Mouse (Mus musculus) limb, embryonic 15.5 days (tissue): ENCODE results near the gene Ankrd65. TPM values are rescaled to one million over a fixed set of nuclear protein-coding genes. Genes with fewer than 3 reads are reported as not detected.

Experiments used
- ATAC-seq: fragments of 200-750 bp; cut with Nextera tagmentation; 2 replicates; pipeline ENCODE4 v1.8.0; 2017; ENCODE audit warnings: low read depth, moderate TSS enrichment; ENCODE audit not compliant: insufficient number of reproducible peaks, low FRiP score, low TSS enrichment
- H3K27ac ChIP-seq: fragments of 300-500 bp; sonication (generic); 2 replicates; pipeline ENCODE4 v1.5.1; 2015; ENCODE audit warnings: moderate library complexity, mild to moderate bottlenecking, inconsistent platforms
- H3K27me3 ChIP-seq: fragments of 300-500 bp; sonication (generic); 2 replicates; pipeline ENCODE4 v1.6.1; 2015; ENCODE audit warnings: inconsistent platforms
- H3K36me3 ChIP-seq: fragments of 300-500 bp; sonication (generic); 2 replicates; pipeline ENCODE4 v1.6.1; 2015; ENCODE audit warnings: inconsistent platforms
- H3K4me1 ChIP-seq: fragments of 300-500 bp; sonication (generic); 2 replicates; pipeline ENCODE4 v1.6.1; 2015; ENCODE audit warnings: inconsistent platforms
- H3K4me2 ChIP-seq: fragments of 300-500 bp; sonication (generic); 2 replicates; pipeline ENCODE4 v1.6.1; 2015; ENCODE audit warnings: mild to moderate bottlenecking, inconsistent platforms
- H3K4me3 ChIP-seq: fragments of 300-500 bp; sonication (generic); 2 replicates; pipeline ENCODE4 v1.5.1; 2015; ENCODE audit warnings: mild to moderate bottlenecking, inconsistent platforms
- H3K9ac ChIP-seq: fragments of 300-500 bp; sonication (generic); 2 replicates; pipeline ENCODE4 v1.6.1; 2015; ENCODE audit warnings: inconsistent platforms
- H3K9me3 ChIP-seq: fragments of 300-500 bp; sonication (generic); 2 replicates; pipeline ENCODE4 v1.6.1; 2016; ENCODE audit warnings: inconsistent platforms
- WGBS: fragments of 180-500 bp; shearing (Covaris S2); methylation state at CpG from one replicate; pipeline ENCODE4 v1.1.7; 2015; 5-methylcytosine and 5-hydroxymethylcytosine counted together
- polyA plus RNA-seq: library from polyadenylated mRNA; unstranded; fragments of >200 nt; fragmentation: Nextera tagmentation; extraction: Ambion mirVana; gene quantifications from 2 replicates; pipeline ENCODE4 v1.2.1, GENCODE M21; 2015

Gene Ankrd65
- polyA plus RNA-seq, 1 experiment from 2014 or later: not detected

DNA sequence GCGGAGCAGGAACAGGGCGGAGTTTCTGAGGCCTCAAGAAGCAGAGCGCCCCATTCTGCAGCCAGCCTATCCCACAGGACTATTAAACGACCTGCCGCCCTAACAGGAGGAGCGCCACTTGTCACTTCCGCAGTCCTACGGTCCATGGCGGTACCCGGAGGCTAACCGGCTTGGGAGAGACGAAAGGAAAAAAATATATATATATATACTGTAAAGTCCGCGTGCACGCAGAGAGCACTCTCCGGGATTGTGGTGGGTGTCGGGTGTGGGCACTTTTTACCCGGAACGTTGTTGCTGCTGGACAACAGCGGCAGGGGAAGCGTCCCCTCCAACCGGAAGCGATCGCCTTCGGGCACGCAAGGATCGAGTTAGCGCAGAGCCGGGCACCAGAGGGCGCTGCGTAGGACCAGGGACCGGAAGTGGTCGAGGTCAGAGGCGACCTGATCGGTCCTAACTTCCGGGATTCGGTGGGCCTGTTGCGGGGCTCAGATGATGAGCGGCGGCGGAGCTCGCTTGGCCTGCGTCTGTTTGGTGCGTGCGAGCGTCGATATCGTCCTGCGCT lies 41.0 kb downstream of the Ankrd65 start, which contains the start of gene Aurkaip1:
Aurkaip1 (plus strand) TSS at position 68 of the 562 bp plus-strand sequence.
- Histone ChIP-seq H3K4me1 (peaks cover 31% of the 10 kb centered on the region), H3K4me2 (peak within 1 kb of the TSS; percentile 86), H3K9ac (peak within 1 kb of the TSS; percentile 78), H3K27me3 (no peaks in the 10 kb centered on the region), H3K27ac (peak within 1 kb of the TSS; percentile 93), H3K4me3 (peak within 1 kb of the TSS; percentile 78), H3K9me3 (no peaks in the 10 kb centered on the region), H3K36me3 (peaks cover 22% of the 10 kb centered on the region)
- peak; percentile 89 for ATAC-seq
- WGBS: under 1% methylated on average over 49 of the region's 49 CpGs

GRCm38 (mm10) chr4:155831831-155832230 lies 41.6 kb downstream of the Ankrd65 start:
- Histone ChIP-seq H3K9ac (peak overlapping the region; percentile 78), H3K27ac (peak overlapping the region; percentile 93), H3K4me3 (peak overlapping the region; percentile 78), H3K4me2 (peak overlapping the region; percentile 86), H3K27me3 (no peaks in the 10 kb centered on the region), H3K4me1 (peaks cover 31% of the 10 kb centered on the region), H3K36me3 (peaks cover 22% of the 10 kb centered on the region; the same call in 1 of the 2 replicates), H3K9me3 (no peaks in the 10 kb centered on the region)
- no peak for ATAC-seq
- under 1% methylated on average over 25 of the region's 25 CpGs for WGBS

DNA sequence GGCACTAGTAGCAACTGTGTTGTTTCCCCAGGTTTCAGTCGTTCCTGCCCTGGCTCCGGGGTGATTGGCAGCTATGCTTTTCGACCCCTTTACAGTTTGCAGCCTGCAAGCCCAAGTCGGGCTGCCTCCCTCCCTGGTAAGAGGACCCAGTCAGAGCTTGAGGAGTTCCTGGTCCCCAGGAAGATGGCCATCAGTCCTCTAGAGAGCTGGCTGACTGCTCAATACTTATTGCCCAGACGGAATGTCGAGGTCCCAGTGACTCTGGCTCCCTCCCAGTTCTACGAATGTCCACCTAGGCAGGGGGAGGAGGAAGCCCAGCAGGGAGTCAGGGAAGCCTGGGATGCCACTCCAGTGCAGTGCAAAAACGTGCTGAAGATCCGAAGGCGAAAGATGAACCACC lies 42.1 kb downstream of the Ankrd65 start:
- Histone ChIP-seq H3K36me3 (peaks cover 17% of the 10 kb centered on the region; the same call in 1 of the 2 replicates), H3K9ac (peak overlapping the region; percentile 78), H3K27ac (peak overlapping the region; percentile 93; the same call in 1 of the 2 replicates), H3K9me3 (no peaks in the 10 kb centered on the region), H3K4me1 (peaks cover 31% of the 10 kb centered on the region), H3K4me2 (peak overlapping the region; percentile 86), H3K27me3 (no peaks in the 10 kb centered on the region), H3K4me3 (peak overlapping the region; percentile 78)
- no peak for ATAC-seq
- 55% methylated on average over 10 of the region's 10 CpGs for WGBS

DNA sequence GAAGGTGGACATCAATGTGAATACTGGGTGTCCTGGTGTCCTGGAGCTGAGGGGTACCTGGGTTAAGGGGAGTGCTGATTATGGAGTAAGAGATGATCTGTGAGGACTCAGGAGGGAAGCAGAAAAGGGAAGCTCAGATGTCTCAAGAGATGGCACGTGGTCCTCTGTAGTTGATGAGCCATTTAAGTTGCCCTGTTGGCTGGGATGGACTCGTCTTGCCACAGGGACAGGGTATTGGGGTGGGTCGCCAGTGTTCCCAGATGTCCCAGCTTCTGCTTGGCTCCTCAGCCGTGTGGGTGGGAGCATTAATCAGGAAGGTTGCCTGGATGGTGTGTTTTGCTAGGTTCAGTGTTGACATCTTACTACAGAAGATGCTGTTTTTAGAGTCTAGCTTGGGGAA lies 43.0 kb downstream of the Ankrd65 start:
- H3K4me1 ChIP-seq: peaks cover 40% of the 10 kb centered on the region
- H3K9ac ChIP-seq: no peak overlapping the region
- 85% methylated on average over 4 of the region's 4 CpGs for WGBS
- no peak for ATAC-seq
- no peak overlapping the region for H3K4me3 ChIP-seq
- H3K9me3 ChIP-seq: no peaks in the 10 kb centered on the region
- H3K36me3 ChIP-seq: peaks cover 9% of the 10 kb centered on the region; the same call in 1 of the 2 replicates
- no peak overlapping the region for H3K27ac ChIP-seq
- H3K4me2 ChIP-seq: no peak overlapping the region
- no peaks in the 10 kb centered on the region for H3K27me3 ChIP-seq

GRCm38 (mm10) chr4:155833836-155834235 lies 43.6 kb downstream of the Ankrd65 start:
- Histone ChIP-seq H3K9me3 (no peaks in the 10 kb centered on the region), H3K27me3 (no peaks in the 10 kb centered on the region), H3K9ac (no peak overlapping the region), H3K4me2 (peak overlapping the region; percentile 7; the same call in 1 of the 2 replicates), H3K4me1 (peaks cover 44% of the 10 kb centered on the region), H3K4me3 (peak overlapping the region; percentile 3; the same call in 1 of the 2 replicates), H3K36me3 (peaks cover 6% of the 10 kb centered on the region; the same call in 1 of the 2 replicates), H3K27ac (peak overlapping the region; percentile 85)
- peak; percentile 41; the same call in 1 of the 2 replicates for ATAC-seq
- 18% methylated on average over 2 of the region's 2 CpGs for WGBS

DNA sequence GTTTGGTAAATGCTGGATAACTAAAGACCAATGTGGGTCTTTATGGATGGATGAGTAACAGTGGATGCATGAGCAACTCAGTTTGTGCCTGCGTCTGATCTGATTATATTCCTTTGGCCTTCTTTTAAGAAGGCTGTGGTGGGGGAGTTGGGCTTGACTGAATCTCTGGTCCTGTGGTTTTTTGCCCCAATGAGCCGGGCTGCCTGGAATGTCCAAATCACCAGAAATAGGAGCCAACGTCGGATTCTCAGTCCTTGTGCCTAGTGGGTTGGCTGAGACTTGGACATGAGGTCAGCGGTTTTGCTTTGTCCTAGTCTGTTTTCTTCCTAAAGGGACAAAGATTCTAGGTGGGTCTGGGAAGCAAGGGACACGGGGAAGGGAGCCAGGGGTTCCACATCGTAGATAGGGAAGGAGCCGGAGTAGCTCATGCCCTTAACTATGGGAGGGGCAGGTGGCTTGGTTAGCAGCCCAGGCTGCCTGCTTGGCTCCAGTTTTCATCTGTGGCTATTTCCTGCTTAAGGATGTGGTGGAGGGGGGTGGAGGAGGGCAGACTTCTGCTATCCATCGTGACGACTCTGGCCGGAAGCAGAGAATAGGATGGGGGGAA lies 47.3 kb downstream of the Ankrd65 start:
- Histone ChIP-seq H3K4me3 (no peak overlapping the region), H3K9ac (no peak overlapping the region), H3K4me1 (peaks cover 64% of the 10 kb centered on the region), H3K27ac (peak overlapping the region; percentile 86), H3K9me3 (no peaks in the 10 kb centered on the region), H3K4me2 (no peak overlapping the region), H3K27me3 (no peaks in the 10 kb centered on the region), H3K36me3 (peaks cover 14% of the 10 kb centered on the region)
- no peak for ATAC-seq
- WGBS: 55% methylated on average over 11 of the region's 11 CpGs

DNA sequence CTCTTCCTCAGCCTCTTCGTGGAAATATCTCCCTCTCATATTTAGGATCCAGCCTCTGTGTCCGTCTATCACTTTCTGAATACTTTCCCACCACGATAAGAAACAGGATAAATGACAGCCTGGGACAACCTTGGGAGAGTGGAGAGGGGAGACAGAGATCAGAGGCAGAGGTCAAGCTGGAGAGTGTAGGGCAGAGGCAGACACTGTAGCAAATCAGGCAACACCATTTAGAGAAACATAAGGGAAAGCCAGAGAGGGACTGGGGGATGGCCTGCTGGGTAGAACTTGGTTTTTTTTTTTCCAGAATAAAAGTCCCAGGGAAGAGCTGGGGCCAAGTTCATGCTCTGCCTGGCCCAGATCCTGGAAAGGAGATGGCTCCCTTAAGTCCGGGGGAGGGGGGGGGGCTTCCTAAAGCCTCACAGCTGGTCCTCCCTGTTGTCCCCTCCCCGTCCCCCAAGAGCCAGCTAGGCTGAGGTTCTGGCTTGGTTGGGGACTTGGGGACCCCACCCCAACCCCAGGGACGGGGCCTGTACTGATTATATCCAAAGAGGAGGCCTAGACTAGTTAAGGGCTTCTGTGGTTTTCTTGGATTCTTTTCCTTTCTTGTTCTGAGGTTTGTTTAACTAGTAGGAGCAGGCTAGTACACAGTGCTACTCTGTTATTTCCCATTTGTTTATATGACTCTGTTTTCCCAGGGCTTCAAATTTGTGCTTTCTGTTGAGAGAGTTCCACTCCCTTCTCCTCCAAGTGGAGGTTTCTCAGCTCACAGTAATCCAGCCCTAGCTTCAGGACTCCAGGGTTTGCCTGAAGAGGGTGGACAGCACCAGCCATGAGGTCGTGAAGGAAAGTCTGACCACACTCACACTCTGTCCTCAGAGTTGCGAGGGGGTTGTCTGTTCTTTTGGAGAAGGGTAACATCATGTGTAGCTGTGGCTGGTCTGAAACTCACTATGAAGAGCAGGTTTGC lies 48.2 kb downstream of the Ankrd65 start:
- Histone ChIP-seq H3K9ac (no peak overlapping the region), H3K9me3 (no peaks in the 10 kb centered on the region), H3K27ac (peak overlapping the region; percentile 86), H3K27me3 (no peaks in the 10 kb centered on the region), H3K36me3 (peaks cover 17% of the 10 kb centered on the region), H3K4me1 (peaks cover 54% of the 10 kb centered on the region), H3K4me2 (0 out of 2 replicates have a peak overlapping the region, but pooled peaks have one; percentile 92), H3K4me3 (peak overlapping the region; percentile 56; the same call in 1 of the 2 replicates)
- no peak for ATAC-seq
- 50% methylated on average over 8 of the region's 8 CpGs for WGBS

DNA sequence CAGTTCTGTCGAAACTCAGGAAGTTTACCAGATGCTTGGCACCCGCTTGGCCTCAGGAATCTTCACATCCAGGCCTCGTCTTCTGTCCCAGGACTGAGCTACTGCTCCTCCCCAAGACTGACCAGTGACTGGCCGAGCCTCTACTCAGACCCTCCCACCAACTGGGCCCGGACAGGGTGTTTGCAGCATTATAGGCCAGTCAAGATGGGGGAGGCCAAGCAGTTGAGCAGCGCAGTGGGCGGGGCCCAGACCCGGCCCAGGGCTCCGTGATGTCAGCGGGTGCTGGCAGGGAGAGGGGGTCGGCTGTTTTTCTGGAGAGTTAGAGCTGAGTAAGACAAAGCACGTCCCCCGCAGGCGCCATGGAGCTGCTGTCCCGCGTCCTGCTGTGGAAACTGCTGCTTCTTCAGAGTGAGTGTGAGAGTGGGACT lies 49.3 kb downstream of the Ankrd65 start, which contains the start of gene Mxra8:
Mxra8 (plus strand) TSS at position 198 of the 428 bp plus-strand sequence.
- Histone ChIP-seq H3K4me2 (peak within 1 kb of the TSS; percentile 92), H3K4me3 (peak within 1 kb of the TSS; percentile 56), H3K27ac (peak within 1 kb of the TSS; percentile 86), H3K36me3 (peaks cover 24% of the 10 kb centered on the region), H3K9ac (peak within 1 kb of the TSS; percentile 55), H3K4me1 (peaks cover 45% of the 10 kb centered on the region), H3K9me3 (no peaks in the 10 kb centered on the region), H3K27me3 (no peaks in the 10 kb centered on the region)
- WGBS: 4% methylated on average over 16 of the region's 16 CpGs
- ATAC-seq: peak; percentile 79

GRCm38 (mm10) chr4:155840076-155841002 lies 50.1 kb downstream of the Ankrd65 start:
- Histone ChIP-seq H3K27ac (peak overlapping the region; percentile 86), H3K36me3 (peaks cover 24% of the 10 kb centered on the region), H3K9ac (peak overlapping the region; percentile 55), H3K9me3 (no peaks in the 10 kb centered on the region), H3K4me1 (peaks cover 45% of the 10 kb centered on the region), H3K4me3 (peak overlapping the region; percentile 56), H3K27me3 (no peaks in the 10 kb centered on the region), H3K4me2 (peak overlapping the region; percentile 92)
- ATAC-seq: no peak; the same call in 1 of the 2 replicates
- 8% methylated on average over 8 of the region's 8 CpGs for WGBS

DNA sequence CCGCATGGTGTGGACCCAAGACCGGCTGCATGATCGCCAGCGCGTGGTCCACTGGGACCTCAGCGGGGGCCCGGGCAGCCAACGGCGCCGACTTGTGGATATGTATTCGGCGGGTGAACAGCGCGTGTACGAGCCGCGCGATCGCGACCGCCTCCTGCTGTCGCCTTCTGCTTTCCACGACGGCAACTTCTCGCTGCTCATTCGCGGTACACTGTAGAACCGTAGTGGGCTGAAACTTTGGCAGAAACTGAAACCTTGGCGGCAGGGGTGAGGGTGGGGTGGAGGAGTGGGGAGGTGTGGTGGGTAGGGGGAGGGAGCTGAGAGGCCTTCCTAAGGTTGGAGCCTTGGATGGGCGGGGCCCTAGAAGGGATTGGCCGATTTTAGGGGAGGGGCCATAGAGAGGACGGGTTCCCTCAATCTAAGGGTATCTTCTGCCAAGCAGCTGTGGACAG lies 50.8 kb downstream of the Ankrd65 start:
- peak; percentile 71 for ATAC-seq
- Histone ChIP-seq H3K9ac (peak overlapping the region; percentile 55), H3K4me2 (peak overlapping the region; percentile 92), H3K27me3 (no peaks in the 10 kb centered on the region), H3K27ac (peak overlapping the region; percentile 86), H3K4me3 (peak overlapping the region; percentile 56), H3K36me3 (peaks cover 24% of the 10 kb centered on the region), H3K4me1 (peaks cover 45% of the 10 kb centered on the region), H3K9me3 (no peaks in the 10 kb centered on the region)
- 1% methylated on average over 32 of the region's 32 CpGs for WGBS
